Mouse (Mus musculus) lung, postnatal 4 days (tissue): ENCODE results near the gene Zfp326.
"Not testable (repeated sequence)": the region's sequence is repeated elsewhere in the genome, so short reads cannot be mapped to it uniquely, and the experiment has no call there.

ENCODE experiments used
- DNase-seq, 2 experiments: peaks; one replicate each; pipeline ENCODE4 v3.0.0; 2021

The Zfp326 gene

DNA sequence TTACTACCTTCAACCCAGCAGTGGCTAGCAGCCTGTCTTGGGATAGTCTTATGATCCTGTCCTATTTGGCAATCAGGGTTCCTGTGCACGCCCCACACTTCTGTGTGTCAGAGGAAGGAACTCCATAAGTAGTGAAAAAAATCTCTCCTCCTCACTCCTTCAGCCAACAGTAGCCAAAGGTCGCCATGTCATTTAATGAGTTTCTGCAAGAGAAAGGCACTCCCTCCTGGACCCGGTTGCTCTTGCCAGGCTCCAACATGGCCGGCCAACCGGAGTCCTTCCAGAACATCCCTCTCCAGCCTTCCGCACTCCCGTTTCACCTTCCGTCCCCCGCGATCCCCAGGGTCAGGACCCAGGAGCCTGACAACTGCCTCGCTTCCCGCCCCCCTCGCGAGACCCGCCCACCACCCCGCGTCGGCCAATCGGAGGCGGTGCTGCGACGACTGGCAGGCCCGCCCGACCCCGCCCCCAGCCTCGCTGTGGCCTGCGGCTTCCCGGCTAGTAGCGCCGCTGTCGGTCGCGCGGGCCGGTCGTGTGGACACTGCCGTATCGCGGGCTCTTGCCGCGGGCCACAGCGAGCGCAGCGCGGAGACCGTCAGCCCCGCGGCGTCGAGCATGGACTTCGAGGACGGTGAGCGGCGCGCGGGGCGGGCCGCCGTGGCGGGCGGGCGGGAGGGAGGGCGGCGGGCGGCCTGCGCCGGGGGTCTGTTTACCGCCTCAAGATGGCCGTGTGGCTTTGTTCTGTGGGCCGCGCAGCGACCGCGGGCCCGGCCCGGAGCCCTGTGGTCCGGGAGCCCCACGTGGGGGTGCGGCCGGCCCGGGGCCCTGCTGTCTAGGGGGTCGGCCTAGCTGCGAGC lies at the start of gene Zfp326:
Gene Zfp326 (plus strand): TSS at position 498 of the 857 bp plus-strand sequence.
- DNase-seq: peak; percentile 93 to 95

DNA sequence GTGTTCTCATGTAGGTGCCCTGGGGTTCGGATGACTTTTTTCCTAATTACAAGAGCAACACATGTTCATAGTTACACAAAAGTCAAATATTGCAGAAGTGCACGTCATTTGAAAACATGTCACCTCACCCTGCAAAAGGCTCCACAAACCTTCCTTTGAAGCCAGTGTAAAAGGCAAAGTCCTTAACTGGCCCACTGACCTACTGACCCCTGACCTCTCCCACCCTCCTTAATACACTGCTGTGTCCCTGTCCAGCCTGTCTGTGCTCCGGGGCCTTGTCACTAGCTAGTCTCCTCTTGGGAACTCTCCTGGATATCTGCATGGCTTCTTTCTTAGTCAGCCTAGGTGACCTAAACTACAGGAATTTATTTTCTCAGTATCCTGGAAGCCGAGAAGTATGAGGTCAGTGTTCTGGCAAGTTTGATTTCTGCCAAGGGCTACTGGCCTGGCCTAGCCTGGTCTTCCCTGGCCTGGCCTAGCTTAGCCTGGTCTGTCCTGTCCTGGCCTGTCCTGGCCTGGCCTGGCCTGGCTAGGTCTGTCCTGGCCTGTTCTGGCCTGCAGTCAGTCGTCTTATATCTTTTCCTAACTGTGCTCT lies 49.4 kb upstream of the Zfp326 start:
- DNase-seq: peak in 1 of 2 experiments; percentile 3

DNA sequence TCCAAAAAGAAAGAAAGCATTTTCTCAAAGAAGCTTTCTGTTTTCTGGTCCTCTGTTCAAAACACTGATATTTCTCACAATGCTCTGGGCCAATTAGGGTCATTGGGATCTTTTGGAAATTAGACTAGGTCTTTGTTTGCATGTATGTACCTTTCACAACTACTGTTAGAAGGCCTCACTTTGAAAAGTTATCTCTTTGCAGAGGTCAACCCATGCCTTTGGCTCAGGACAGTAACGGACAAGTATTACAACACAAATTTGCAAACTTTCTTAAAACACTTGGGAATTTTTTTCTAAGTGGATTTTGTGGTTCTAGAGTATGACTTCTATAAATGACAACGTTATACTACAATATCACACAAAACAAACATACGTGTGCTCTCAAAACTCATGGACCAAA lies 48.3 kb upstream of the Zfp326 start:
- no peak for DNase-seq

GRCm38 (mm10) chr5:105829008-105829586 lies 47.3 kb upstream of the Zfp326 start:
- DNase-seq: no peak

DNA sequence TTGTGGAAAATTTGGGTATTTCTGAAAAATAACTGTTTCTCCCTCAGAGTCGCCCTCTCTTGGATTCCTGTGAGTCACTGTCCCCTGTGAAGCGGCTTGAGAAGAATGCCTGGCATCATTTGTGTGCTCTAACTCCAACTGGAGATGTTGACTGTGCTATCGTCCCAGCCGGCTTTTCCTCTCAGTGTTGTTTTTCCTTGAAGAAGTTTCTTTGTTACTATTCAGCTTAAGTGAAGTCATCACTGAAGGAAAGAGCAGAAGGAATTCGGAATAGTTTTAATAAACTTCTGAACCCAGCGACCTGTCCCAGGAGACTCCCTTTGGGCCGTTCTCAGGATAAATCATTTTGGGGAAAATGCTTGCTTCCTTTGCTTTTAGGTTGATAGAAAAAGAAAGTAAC lies 44.2 kb upstream of the Zfp326 start:
- DNase-seq: no peak

- no peak for DNase-seq
These were observed 42.4 kb upstream of the Zfp326 start for GRCm38 (mm10) chr5:105833923-105834322.

GRCm38 (mm10) chr5:105836006-105836405 lies 40.4 kb upstream of the Zfp326 start:
- peak; percentile 43 to 48 for DNase-seq

DNA sequence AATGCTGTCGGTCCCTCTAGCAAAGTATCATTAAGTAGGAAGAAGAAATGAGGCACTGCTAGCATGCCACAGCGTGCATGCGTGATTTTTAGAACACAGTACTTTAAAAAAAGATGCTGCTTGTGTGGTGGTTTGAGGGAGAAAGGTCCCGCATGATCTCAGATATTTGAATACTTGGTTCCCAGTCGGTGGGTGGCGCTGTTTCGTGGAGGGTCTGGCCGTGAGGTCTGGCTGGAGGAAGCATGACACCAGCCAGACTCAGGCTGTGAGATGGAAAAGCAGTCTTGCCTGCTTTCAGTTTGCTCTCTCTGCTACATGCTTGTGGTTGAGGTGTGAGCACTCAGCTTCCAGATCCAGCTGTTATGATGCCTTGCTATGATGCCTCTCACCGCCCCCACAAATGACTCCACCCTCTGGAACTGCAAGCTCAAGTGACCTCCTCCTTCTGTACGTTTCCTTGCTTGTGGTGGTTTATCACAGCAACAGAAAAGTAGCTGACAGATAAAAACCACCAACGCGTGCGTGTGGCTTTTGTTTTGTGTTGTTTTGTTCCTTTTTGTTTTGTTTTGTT lies 36.5 kb upstream of the Zfp326 start:
- DNase-seq: no peak

DNA sequence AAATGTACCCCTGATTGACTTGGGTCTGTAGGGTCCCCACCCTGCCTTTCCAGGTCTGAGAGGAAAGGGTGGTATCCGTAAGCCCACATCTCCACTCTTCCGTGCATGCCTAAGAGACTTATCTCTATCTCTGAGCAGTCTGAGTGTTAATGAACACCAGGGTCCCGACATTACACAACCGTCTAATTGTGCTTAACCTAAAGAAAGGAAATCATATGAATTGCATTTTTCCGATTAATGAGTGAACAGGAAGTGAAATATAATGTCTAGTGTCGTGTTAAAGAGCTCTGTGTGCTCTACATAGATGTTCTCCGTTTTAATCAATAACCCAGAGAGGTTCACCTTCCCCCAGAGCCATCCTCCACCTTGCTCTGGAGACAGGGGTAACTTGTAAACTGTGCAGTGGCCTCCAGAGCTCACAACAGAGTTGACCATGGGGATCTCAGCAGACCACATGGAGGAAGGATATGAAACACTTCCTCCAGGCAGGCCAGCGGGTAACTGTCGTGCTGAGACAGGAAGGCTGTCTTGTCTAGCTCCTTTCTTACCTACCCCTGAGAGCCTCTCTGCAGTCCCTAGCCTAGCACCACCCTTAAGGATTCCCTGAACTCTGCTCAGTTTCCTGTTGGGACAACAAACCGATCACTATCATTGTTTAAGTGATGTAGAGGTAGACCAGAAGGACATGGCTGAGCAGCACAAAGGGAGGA lies 32.2 kb upstream of the Zfp326 start:
- no peak for DNase-seq

DNA sequence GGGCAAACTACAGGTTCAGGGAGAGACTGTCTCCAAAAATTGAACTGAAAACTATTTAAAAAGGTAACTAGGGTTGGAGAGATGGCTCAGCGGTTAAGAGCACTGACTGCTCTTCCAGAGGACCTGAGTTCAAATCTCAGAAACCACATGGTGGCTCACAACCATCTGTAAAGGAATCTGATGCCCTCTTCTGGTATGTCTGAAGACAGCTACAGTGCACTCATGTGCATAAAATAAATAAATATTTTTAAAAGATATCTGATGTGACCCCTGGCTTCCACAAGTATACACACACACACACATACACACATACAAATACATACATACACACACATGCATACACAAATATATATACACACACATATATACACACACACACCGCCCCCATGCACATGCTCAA lies 31.3 kb upstream of the Zfp326 start:
- no peak for DNase-seq

DNA sequence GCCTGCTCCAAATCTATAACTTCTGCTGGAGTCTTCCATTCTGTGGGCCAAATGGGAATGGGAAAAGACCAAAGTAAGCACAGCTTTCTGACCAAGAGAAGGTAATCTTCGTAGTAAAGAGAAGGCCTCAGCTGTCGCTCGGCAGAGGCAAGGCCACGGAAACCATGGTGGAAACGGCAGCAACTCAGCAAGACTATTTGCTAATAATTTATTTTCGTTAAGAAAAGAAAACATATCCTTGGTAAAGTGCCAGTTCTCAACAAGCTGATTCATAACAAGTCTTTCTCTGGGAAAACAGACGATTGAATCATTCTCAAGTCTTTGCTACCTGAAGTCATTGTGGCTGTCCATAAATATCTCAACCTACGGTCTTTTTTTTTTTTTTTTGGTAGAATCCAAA lies 28.6 kb upstream of the Zfp326 start:
- DNase-seq: no peak

- no peak for DNase-seq
These were observed 27.1 kb upstream of the Zfp326 start for GRCm38 (mm10) chr5:105849222-105849621.

DNA sequence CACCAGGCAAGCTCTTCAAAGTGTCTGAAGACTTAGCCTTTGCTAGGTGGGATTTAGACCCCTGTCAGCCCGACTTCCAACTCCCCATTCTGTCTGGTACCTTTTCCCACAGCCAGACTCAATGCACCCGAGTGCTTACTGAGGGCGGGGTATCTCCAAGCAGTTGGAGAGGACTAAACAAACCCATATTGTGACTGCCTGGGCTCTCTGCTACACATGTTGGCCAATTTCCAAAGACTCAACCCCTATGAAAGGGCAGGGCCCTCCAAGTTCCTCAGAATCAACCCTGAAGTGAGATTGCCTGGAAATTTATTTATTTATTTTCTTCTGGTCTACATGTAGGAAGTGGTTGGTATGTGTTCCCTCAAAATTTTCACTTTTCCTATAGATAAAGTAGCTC lies 26.7 kb upstream of the Zfp326 start:
- DNase-seq: no peak

DNA sequence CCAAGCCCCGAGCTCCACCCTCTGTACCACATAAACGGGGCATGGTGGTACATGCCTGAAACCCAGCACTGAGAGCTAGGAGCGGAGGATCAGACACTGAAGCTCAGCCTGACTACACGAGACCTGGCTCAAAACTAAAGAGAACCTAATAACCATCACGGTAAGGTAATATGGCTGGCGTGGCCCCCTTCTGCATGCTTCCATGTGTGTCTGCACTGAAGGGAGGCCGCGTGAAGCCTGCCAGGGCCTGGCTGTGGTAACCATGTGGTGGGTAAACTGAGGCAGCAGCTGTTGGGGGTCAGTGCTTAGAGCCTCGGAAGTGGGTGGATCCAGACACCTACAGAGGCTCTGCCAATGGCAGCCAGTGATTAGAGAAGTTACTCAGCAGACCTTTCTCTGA lies 23.1 kb upstream of the Zfp326 start:
- no peak for DNase-seq

DNA sequence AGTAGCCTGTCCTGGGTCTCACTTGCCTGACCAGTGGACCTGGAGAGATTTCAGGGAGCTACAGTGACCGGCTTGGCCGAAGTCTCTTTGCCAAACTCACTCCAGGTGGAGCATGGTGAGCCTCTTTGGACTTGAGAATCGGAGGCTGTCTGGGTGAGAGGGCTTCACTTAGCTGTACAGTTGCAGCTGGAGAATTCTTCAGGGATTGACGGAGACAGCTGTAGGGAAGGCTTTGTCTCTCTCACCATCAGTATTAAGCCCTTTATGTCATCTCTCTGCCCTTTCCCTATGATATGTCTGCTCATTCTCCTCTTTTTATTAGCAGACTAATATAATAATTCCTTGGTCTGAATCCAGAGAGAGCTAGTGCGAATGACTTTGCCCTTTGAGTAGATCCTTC lies 18.9 kb upstream of the Zfp326 start:
- no peak for DNase-seq

DNA sequence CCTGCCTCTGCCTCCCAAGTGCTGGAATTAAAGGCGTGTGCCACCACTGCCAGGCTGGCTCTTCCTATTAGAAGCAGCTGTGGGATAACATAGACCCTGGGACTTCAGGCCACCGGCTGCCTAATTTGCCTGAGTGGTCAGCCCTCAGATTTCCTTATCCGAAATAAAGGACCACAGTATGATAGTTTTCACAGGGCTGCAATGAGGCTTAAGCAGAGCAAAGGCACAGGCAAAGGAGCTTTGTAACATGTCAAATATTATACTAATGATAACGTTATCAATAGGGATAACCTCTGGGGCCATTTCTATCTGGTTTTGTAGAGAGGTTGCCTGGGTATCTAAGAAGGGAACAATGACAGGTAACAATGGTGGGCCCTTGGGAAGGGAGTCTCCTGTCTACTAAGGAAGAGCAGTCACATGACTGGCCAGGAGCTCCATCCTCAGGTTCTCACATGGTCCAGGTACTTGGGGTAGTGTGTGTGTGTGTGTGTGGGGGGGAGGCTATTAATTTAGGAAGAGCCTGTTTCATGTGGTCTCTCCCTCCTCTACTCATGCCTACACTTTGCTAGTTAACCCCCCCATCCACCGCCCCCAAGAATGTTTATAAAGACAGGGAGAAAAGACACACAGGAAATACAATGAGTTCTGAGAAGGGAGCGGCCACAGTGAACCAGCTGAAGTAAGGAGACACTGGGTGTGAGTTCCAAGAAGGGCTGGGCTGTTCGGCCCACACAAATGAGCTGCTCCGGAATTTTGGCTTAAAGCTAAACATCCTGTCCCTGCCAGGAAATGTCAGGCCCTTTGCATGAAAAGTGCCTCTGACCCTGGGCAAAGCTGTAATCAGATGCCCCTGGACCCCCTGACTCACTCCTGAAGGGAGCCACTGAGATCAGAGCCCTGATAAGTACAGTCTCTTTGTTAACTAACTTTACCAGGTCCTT lies 17.3 kb upstream of the Zfp326 start:
- DNase-seq: peak; percentile 72 to 88

GRCm38 (mm10) chr5:105859716-105860460 lies 16.5 kb upstream of the Zfp326 start:
- DNase-seq: peak in 1 of 2 experiments; percentile 22

- DNase-seq: no peak
These were observed 15.9 kb upstream of the Zfp326 start for GRCm38 (mm10) chr5:105860461-105860835.

- no peak for DNase-seq
These were observed 14.7 kb upstream of the Zfp326 start for GRCm38 (mm10) chr5:105861616-105862015.

- not testable (repeated sequence) for DNase-seq
These were observed 11.2 kb upstream of the Zfp326 start for GRCm38 (mm10) chr5:105865110-105865628.

DNA sequence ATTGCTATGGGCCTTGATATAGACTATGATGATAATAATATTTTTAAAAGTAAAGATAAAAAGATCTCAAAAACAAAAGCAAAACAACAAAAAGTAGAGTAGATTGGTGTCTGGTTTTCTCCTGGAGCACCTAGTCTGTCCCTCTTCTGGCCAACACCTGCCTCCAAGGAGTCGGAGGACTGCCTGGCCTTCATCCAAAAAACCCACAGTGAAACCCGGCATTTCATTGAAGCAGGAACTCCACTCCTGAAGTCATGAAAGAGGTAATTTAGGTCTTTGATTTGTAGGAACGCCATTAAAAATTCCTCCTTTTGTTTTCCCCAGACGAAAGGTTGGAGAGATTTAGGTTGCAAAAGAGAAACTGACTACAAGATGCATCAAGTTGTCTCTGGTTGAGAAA lies 8.9 kb upstream of the Zfp326 start:
- DNase-seq: no peak
